Comparison of ENCODE assay signal across 8 mouse cellular contexts in the genomic region with DNA sequence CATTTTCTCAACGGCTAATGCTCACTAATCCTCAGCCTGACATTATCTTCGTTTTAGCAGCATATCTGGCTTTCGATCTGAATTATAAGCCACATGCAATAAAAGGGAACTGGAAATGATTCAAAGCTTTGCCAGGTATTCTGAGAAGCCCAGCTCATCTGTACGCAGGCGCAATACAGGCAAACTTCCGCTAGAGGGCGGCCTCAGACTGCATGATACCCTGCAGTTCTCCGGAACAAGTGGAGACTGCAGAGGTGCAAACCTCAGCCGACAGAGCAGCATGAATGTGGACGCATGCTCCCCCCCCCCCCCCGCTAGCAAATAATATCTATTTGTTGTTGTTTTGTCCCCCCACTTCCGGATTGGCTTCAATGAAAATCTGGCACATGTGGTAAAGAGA.
DNase-seq lines count a peak whose midpoint lies in the region; ATAC-seq lines count a peak whose summit lies in the region.

No protein-coding gene starts in this region.

- WGBS in lung, embryonic 16.5 days, result 1% methylated on average over 12 of the region's 12 CpGs

- no peaks in the 10 kb centered on the region; the same call in 1 of the 2 replicates for H3K4me1 ChIP-seq in lung, embryonic 16.5 days (replicated peaks; ENCODE audit: control insufficient read depth, insufficient read depth, low read length)

- DNase-seq in Muller cell, postnatal 12 days (ENCODE audit: inconsistent ontology term), result peak; percentile 73
- DNase-seq in cerebellum, adult 9-10 months, result peak; percentile 79
- DNase-seq in layer of hippocampus, adult 9-10 months (ENCODE audit: low spot score), result peak; percentile 74
- DNase-seq in ovary, postnatal 10 days (ENCODE audit: low spot score), result peak; percentile 51
- DNase-seq in thymus, postnatal 0 days (ENCODE audit: low spot score), result peak; percentile 78

- H3K9ac ChIP-seq in lung, embryonic 16.5 days (ENCODE audit: low read length), result no peak overlapping the region

- H3K4me2 ChIP-seq in lung, embryonic 16.5 days (ENCODE audit: low read depth, low read length), result peak overlapping the region; percentile 47

- peak; percentile 95 for ATAC-seq in frontal cortex, adult (ENCODE audit: low TSS enrichment)
- ATAC-seq in hematopoietic stem cell, adult 5-6 weeks (replicated peaks in 1 of 2; ENCODE audit: insufficient read depth in 1 of 2, low FRiP score in 2 of 2, low TSS enrichment in 1 of 2, low read depth in 1 of 2, poor library complexity in 2 of 2, severe bottlenecking in 2 of 2), result peak; percentile 83 to 86
- ATAC-seq in lung, embryonic 16.5 days (ENCODE audit: low read depth), result peak; percentile 64; the same call in 1 of the 2 replicates

- no peaks in the 10 kb centered on the region for H3K36me3 ChIP-seq in lung, embryonic 16.5 days (ENCODE audit: control insufficient read depth, insufficient read depth, low read length)

- peak overlapping the region; percentile 27; the same call in 1 of the 2 replicates for H3K4me3 ChIP-seq in lung, embryonic 16.5 days (ENCODE audit: low read length)

- H3K9me3 ChIP-seq in lung, embryonic 16.5 days (ENCODE audit: control insufficient read depth, low read length), result no peaks in the 10 kb centered on the region

- H3K27ac ChIP-seq in lung, embryonic 16.5 days (ENCODE audit: low read length), result no peak overlapping the region

- no peaks in the 10 kb centered on the region for H3K27me3 ChIP-seq in lung, embryonic 16.5 days (ENCODE audit: control insufficient read depth, insufficient read depth, low read depth, low read length)
